Mouse (Mus musculus) small intestine, adult 2 months (tissue): ENCODE results near the gene Prkch.

Experiments
- CTCF ChIP-seq: fragments of 200-500 bp; IDR thresholded peaks from 2 replicates; pipeline ENCODE4 v1.5.1; 2012; ENCODE audit warnings: low read depth, mild to moderate bottlenecking, control low read depth, inconsistent platforms, low read length, moderate library complexity, mixed read lengths; ENCODE audit not compliant: insufficient replicate concordance, insufficient read length; ENCODE audit errors: extremely low read depth
- POLR2A ChIP-seq: fragments of 200-500 bp; IDR thresholded peaks from 2 replicates; pipeline ENCODE4 v1.6.1; 2012; ENCODE audit warnings: low read depth, mild to moderate bottlenecking, control low read depth, inconsistent platforms, low read length, moderate library complexity

GRCm38 (mm10) chr12:73587262-73587661 lies 2.7 kb downstream of the Prkch start:
- TF ChIP-seq CTCF (no peak), POLR2A (no peak)
